Mouse (Mus musculus): ENCODE data around the gene Il13ra1. TPM values are rescaled to one million over a fixed set of nuclear protein-coding genes. Genes with fewer than 3 reads are reported as not detected.

Gene Il13ra1
- total and polyA plus RNA-seq, 3 experiments, result not detected

DNA sequence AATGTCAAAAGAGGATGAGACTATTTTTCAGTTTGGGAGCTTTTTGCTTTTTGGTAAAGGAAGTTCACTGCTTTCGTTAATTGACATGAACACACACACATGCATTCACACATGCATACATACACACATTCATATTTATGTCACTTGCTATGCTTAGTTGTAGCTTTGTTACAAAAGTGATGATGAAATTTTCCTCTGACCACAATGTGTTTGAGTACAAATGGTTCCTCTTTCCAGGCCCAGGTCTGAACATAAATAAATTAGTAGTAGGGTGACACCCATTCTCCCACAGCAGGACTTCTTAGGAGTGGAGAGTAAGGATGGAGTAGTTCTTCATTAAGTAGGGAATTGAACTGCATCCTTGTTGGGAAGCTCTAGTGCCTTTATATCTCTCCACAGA, 11.0 kb upstream of the Il13ra1 start:
- no peaks in the 10 kb centered on the region for H3K9me3 ChIP-seq (replicated peaks; ENCODE audit: insufficient read depth, low read length)
- no peak overlapping the region for H3K9ac ChIP-seq (ENCODE audit: control insufficient read depth, low read depth, low read length, poor library complexity, severe bottlenecking)
- peak overlapping the region in 1 of 2 experiments; percentile 13; a peak in 1 of 4 replicates for H3K4me3 ChIP-seq (ENCODE audit: control insufficient read depth in 1 of 2, insufficient read depth in 1 of 2, low read depth in 2 of 2, low read length in 2 of 2)
- H3K27me3 ChIP-seq (ENCODE audit: control insufficient read depth in 1 of 2, insufficient read depth in 2 of 2, low read length in 2 of 2), result no peaks in the 10 kb centered on the region
- H3K4me1 ChIP-seq (ENCODE audit: control insufficient read depth in 1 of 2, insufficient read depth in 2 of 2, low read length in 2 of 2), result no peaks in the 10 kb centered on the region
- H3K36me3 ChIP-seq (ENCODE audit: control insufficient read depth in 1 of 2, insufficient read depth in 2 of 2, low read length in 2 of 2), result no peaks in the 10 kb centered on the region
- TF ChIP-seq POLR2AphosphoS5 (IDR thresholded peaks at IDR 0.05; ENCODE audit: borderline replicate concordance, low read depth, low read length) (no peak), RAD21 (IDR thresholded peaks at IDR 0.05; ENCODE audit: low read depth, low read length) (no peak), USF2 (IDR thresholded peaks at IDR 0.05; ENCODE audit: borderline replicate concordance in 1 of 2, insufficient read depth in 1 of 2, low read depth in 1 of 2, low read length in 2 of 2) (no peak), POLR2A (IDR thresholded peaks at IDR 0.05; ENCODE audit: control insufficient read depth in 1 of 2, insufficient read depth in 1 of 2, low read depth in 1 of 2, low read length in 2 of 2, poor library complexity in 1 of 2) (no peak), CHD1 (IDR thresholded peaks at IDR 0.05; ENCODE audit: low read depth, low read length) (no peak), JUND (IDR thresholded peaks at IDR 0.05; ENCODE audit: low read depth, low read length) (no peak), USF1 (IDR thresholded peaks at IDR 0.05; ENCODE audit: low read depth, low read length) (no peak), ZMIZ1 (IDR thresholded peaks at IDR 0.05; ENCODE audit: low read depth, low read length) (no peak), CHD2 (IDR thresholded peaks at IDR 0.05; ENCODE audit: low read length) (no peak), RCOR1 (IDR thresholded peaks at IDR 0.05; ENCODE audit: low read depth, low read length) (no peak), MAZ (IDR thresholded peaks at IDR 0.05; ENCODE audit: low read depth, low read length) (no peak), TAL1 (IDR thresholded peaks at IDR 0.05; ENCODE audit: low read length) (no peak)
- H3K27ac ChIP-seq (ENCODE audit: control insufficient read depth, low read depth, low read length), result no peak overlapping the region
- DNase-seq (ENCODE audit: low read depth, low spot score), result peak; percentile 36
- no peaks in the 10 kb centered on the region for H3K79me2 ChIP-seq (ENCODE audit: control insufficient read depth, insufficient read depth, low read length, poor library complexity)

DNA sequence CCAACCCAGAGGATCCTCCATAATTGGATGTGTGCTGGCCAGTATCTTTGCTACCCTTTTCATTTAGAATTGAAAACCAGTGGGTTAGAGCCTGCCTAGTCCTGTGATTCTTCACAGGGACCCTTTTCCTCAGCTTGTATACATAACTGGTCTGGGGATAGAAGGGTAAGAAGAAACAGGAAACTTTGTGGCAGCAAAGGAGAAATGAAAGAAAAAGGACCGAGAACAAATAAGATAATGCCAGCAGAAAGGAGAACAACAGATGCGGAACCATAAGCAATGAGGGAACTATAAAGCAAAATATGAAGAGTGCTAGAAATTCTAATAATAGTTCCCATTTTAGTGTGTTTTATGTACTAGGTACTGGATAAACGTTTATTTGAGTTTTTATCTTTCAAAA, 10.6 kb upstream of the Il13ra1 start:
- TF ChIP-seq SIN3A (IDR thresholded peaks at IDR 0.05; ENCODE audit: low read length) (no peak), MYC (IDR thresholded peaks at IDR 0.05; ENCODE audit: low read depth, low read length) (no peak), BHLHE40 (IDR thresholded peaks at IDR 0.05; ENCODE audit: borderline replicate concordance, low read depth, low read length) (no peak), POLR2AphosphoS2 (IDR thresholded peaks at IDR 0.05; ENCODE audit: low read length) (no peak), MEF2A (IDR thresholded peaks at IDR 0.05; ENCODE audit: extremely low read depth, insufficient replicate concordance, low read depth, low read length, poor library complexity, severe bottlenecking) (no peak), MAZ (IDR thresholded peaks at IDR 0.05; ENCODE audit: low read depth, low read length) (no peak), MAX (IDR thresholded peaks at IDR 0.05; ENCODE audit: low read length) (no peak), MYB (IDR thresholded peaks at IDR 0.05; ENCODE audit: low read depth, low read length) (no peak), CHD1 (IDR thresholded peaks at IDR 0.05; ENCODE audit: low read depth, low read length) (no peak), JUND (IDR thresholded peaks at IDR 0.05; ENCODE audit: low read depth, low read length) (no peak), SMC3 (IDR thresholded peaks at IDR 0.05; ENCODE audit: low read depth, low read length) (no peak), MAFK (IDR thresholded peaks at IDR 0.05; ENCODE audit: borderline replicate concordance, low read depth, low read length) (no peak), ELF1 (IDR thresholded peaks at IDR 0.05; ENCODE audit: low read depth, low read length) (no peak), USF2 (IDR thresholded peaks at IDR 0.05; ENCODE audit: borderline replicate concordance in 1 of 2, insufficient read depth in 1 of 2, low read depth in 1 of 2, low read length in 2 of 2) (no peak), ZKSCAN1 (IDR thresholded peaks at IDR 0.05; ENCODE audit: low read depth, low read length) (no peak), RAD21 (IDR thresholded peaks at IDR 0.05; ENCODE audit: low read depth, low read length) (no peak), POLR2A (IDR thresholded peaks at IDR 0.05; ENCODE audit: control insufficient read depth in 1 of 2, insufficient read depth in 1 of 2, low read depth in 1 of 2, low read length in 2 of 2, poor library complexity in 1 of 2) (no peak), TBP (IDR thresholded peaks at IDR 0.05; ENCODE audit: low read depth, low read length) (no peak)
- Histone ChIP-seq H3K4me3 (ENCODE audit: control insufficient read depth in 1 of 2, insufficient read depth in 1 of 2, low read depth in 2 of 2, low read length in 2 of 2) (peak overlapping the region in 1 of 2 experiments; percentile 13; a peak in 2 of 4 replicates), H3K27ac (ENCODE audit: control insufficient read depth, low read depth, low read length) (no peak overlapping the region), H3K9me3 (replicated peaks; ENCODE audit: insufficient read depth, low read length) (no peaks in the 10 kb centered on the region), H3K27me3 (ENCODE audit: control insufficient read depth in 1 of 2, insufficient read depth in 2 of 2, low read length in 2 of 2) (no peaks in the 10 kb centered on the region), H3K79me2 (ENCODE audit: control insufficient read depth, insufficient read depth, low read length, poor library complexity) (no peaks in the 10 kb centered on the region), H3K9ac (ENCODE audit: control insufficient read depth, low read depth, low read length, poor library complexity, severe bottlenecking) (no peak overlapping the region), H3K4me1 (ENCODE audit: control insufficient read depth in 1 of 2, insufficient read depth in 2 of 2, low read length in 2 of 2) (no peaks in the 10 kb centered on the region), H3K36me3 (ENCODE audit: control insufficient read depth in 1 of 2, insufficient read depth in 2 of 2, low read length in 2 of 2) (no peaks in the 10 kb centered on the region)
- DNase-seq (ENCODE audit: low read depth, low spot score), result peak; percentile 28

All from MEL (cell line).